Mouse (Mus musculus) forebrain, embryonic 11.5 days (tissue): ENCODE measurements around the gene Eif4h. TPM values are rescaled to one million over a fixed set of nuclear protein-coding genes. Genes with fewer than 3 reads are reported as not detected.

Experiments
- ATAC-seq: fragments of 200-750 bp; cut with Nextera tagmentation; replicated peaks from 2 replicates; pipeline ENCODE4 v1.8.0; 2017; ENCODE audit warnings: moderate TSS enrichment; ENCODE audit not compliant: low FRiP score
- DNase-seq: peaks from one replicate; pipeline ENCODE4 v3.0.0-alpha.2; 2017; ENCODE audit warnings: low spot score
- H3K27ac ChIP-seq: fragments of 300-500 bp; sonication (generic); 2 replicates; pipeline ENCODE4 v1.5.1; 2014; ENCODE audit warnings: low read depth, low read length
- H3K27me3 ChIP-seq: fragments of 300-500 bp; sonication (generic); 2 replicates; pipeline ENCODE4 v1.6.1; 2014; ENCODE audit warnings: mild to moderate bottlenecking, low read length, mixed read lengths; ENCODE audit not compliant: control insufficient read depth, insufficient read depth
- H3K36me3 ChIP-seq: fragments of 300-500 bp; sonication (generic); 2 replicates; pipeline ENCODE4 v1.6.1; 2014; ENCODE audit warnings: mild to moderate bottlenecking, low read length, moderate library complexity, mixed read lengths; ENCODE audit not compliant: control insufficient read depth, insufficient read depth
- H3K4me1 ChIP-seq: fragments of 300-500 bp; sonication (generic); replicated peaks from 2 replicates; pipeline ENCODE4 v1.6.1; 2014; ENCODE audit warnings: low read length, mixed read lengths; ENCODE audit not compliant: control insufficient read depth, insufficient read depth
- H3K4me2 ChIP-seq: fragments of 300-500 bp; sonication (generic); 2 replicates; pipeline ENCODE4 v1.6.1; 2014; ENCODE audit warnings: low read depth, mild to moderate bottlenecking, low read length, moderate library complexity, mixed read lengths; ENCODE audit not compliant: severe bottlenecking
- H3K4me3 ChIP-seq: fragments of 300-500 bp; sonication (generic); 2 replicates; pipeline ENCODE4 v1.5.1; 2014; ENCODE audit warnings: low read depth, low read length
- H3K9ac ChIP-seq: fragments of 300-500 bp; sonication (generic); 2 replicates; pipeline ENCODE4 v1.6.1; 2014; ENCODE audit warnings: low read length
- H3K9me3 ChIP-seq: fragments of 300-500 bp; sonication (generic); 2 replicates; pipeline ENCODE4 v1.6.1; 2016; ENCODE audit warnings: low read length, mixed read lengths; ENCODE audit not compliant: control insufficient read depth
- WGBS: fragments of 180-500 bp; shearing (Covaris S2); extraction: QIAGEN DNeasy Blood & Tissue Kit; methylation state at CpG from one replicate; pipeline ENCODE4 v1.1.7; 2014; 5-methylcytosine and 5-hydroxymethylcytosine counted together
- polyA plus RNA-seq: library from polyadenylated mRNA; unstranded; fragments of >200 nt; fragmentation: Nextera tagmentation; extraction: Ambion mirVana; gene quantifications from 2 replicates; pipeline ENCODE4 v1.2.1, GENCODE M21; 2014

Gene Eif4h
- polyA plus RNA-seq, 1 experiment from 2014 or later, result 493 TPM

DNA sequence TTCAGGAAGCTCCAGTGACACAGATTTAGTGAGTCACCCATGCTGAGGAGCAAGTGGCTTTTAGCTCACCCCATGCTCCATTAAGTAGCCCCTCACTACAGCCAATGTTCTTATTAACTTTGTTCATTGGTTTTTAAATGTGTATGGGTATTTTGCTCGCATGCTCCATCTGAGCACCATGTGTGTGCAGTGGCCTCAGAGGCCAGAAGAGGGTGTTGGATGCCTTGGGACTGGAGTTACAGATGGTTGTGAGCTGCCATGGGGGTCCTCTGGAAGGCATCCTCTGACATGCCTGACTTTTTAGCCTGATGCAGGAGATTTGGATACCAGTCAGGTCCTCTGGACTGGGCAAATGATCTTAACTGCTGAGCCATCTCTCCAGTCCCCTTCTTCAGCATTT, 4.8 kb upstream of the Eif4h start:
- WGBS, result 74% methylated on average over 1 of the region's 1 CpGs
- H3K4me3 ChIP-seq, result no peak overlapping the region
- no peak overlapping the region for H3K27ac ChIP-seq
- ATAC-seq (no peak), DNase-seq (no peak)
- H3K4me1 ChIP-seq, result peaks cover 3% of the 10 kb centered on the region; the same call in 1 of the 2 replicates
- no peaks in the 10 kb centered on the region for H3K27me3 ChIP-seq
- no peaks in the 10 kb centered on the region for H3K9me3 ChIP-seq
- H3K9ac ChIP-seq, result no peak overlapping the region
- no peak overlapping the region for H3K4me2 ChIP-seq
- H3K36me3 ChIP-seq, result no peaks in the 10 kb centered on the region

DNA sequence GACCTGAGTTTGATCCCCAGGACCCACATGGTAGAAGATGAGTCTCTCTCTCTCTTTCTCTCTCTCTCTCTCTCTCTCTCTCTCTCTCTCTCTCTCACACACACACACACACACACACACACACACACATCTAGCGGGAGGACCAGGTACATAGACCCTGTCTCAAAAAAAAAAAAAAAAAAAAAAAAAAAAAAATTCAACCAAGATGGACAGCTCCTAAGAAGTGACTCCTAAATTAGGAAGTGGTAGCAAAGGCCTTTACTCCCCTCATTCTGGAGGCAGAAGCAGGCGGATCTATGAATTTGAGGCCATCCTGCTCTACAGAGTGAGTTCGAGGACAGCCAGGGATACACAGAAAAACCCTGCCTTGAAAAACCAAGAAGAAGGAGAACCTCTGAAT, 1.1 kb upstream of the Eif4h start:
- Histone ChIP-seq H3K4me1 (peaks cover 6% of the 10 kb centered on the region), H3K4me3 (no peak overlapping the region), H3K9me3 (no peaks in the 10 kb centered on the region), H3K27me3 (no peaks in the 10 kb centered on the region), H3K4me2 (no peak overlapping the region), H3K36me3 (no peaks in the 10 kb centered on the region; the same call in 1 of the 2 replicates), H3K9ac (no peak overlapping the region), H3K27ac (no peak overlapping the region)
- 86% methylated on average over 3 of the region's 3 CpGs for WGBS
- no peak for DNase-seq
- ATAC-seq, result no peak

DNA sequence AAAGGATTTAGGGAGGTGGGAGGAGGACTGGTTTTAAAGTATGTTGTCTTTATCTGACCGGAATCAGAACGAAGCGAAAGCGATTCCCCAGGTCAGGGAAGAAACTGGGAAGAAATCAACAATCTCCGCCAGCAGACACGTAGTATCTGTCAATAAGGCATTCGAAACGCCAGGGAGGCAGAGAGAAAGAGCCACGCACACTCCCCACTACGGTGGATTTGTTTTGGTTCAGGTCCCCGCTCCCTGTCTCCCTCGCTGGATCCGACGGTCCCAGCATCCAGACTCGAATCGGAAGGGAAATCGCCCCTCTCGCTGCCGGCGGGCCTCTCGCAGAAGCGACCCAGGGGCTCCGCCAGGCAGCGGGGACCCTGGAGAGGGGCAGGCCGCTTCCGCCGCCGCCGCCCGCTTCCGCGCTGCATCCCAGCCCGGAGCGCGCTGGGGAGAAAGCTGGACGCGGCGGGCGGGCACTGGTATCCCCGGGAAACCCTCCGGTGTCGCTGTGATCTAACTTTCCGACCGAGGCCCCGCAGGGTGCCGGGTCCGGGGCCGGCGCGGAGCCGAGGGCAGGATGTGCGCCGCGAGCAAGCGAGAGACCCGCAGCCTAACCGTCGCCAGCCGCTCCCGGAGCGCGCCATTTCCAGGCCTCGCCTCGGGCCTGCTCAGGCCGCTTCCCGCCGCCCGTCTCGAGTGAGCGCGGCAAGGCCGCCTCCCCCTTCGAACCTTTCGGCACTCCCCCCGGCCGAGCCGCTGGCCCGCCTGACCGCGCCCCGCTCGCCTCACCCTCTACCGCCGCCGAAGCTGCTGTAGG, 625 bp downstream of the Eif4h start:
- under 1% methylated on average over 83 of the region's 85 CpGs for WGBS
- Histone ChIP-seq H3K9me3 (no peaks in the 10 kb centered on the region), H3K27me3 (no peaks in the 10 kb centered on the region), H3K4me1 (peaks cover 6% of the 10 kb centered on the region), H3K36me3 (no peaks in the 10 kb centered on the region; the same call in 1 of the 2 replicates), H3K4me3 (peak overlapping the region; percentile 99), H3K27ac (peak overlapping the region; percentile 85), H3K4me2 (peak overlapping the region; percentile 87), H3K9ac (peak overlapping the region; percentile 99)
- ATAC-seq, result peak; percentile 73
- no peak for DNase-seq

DNA sequence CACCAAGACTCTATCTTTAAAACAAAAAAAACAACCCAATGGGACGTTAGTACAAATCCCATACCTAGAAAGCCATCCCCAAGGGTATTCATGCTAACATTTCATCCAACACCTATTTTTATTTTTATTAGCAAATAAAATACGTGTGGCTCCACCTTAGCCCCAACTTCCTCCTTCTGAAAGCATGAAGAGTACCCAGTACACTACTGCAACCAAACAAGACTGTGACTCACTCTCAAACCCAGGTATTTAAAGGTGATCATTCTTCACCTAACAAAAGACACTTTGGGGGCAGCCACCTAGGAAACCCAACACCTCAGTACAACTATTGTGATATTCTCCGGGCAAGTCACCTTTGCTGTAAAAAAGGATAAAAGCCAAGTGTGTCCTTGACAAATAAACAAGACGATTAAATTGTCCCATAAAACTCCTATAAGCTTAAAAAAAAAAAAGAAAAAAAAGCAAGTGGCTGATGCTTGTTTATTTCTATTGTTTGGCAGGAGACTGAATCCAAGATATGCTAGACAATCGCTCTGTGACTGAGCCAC, 1.4 kb downstream of the Eif4h start:
- ATAC-seq, result no peak
- Histone ChIP-seq H3K36me3 (no peaks in the 10 kb centered on the region; the same call in 1 of the 2 replicates), H3K4me2 (peak overlapping the region; percentile 87), H3K4me3 (peak overlapping the region; percentile 99), H3K4me1 (peaks cover 6% of the 10 kb centered on the region), H3K9me3 (no peaks in the 10 kb centered on the region), H3K27ac (no peak overlapping the region), H3K27me3 (no peaks in the 10 kb centered on the region), H3K9ac (peak overlapping the region; percentile 99)
- WGBS, result 39% methylated on average over 5 of the region's 5 CpGs
- no peak for DNase-seq

DNA sequence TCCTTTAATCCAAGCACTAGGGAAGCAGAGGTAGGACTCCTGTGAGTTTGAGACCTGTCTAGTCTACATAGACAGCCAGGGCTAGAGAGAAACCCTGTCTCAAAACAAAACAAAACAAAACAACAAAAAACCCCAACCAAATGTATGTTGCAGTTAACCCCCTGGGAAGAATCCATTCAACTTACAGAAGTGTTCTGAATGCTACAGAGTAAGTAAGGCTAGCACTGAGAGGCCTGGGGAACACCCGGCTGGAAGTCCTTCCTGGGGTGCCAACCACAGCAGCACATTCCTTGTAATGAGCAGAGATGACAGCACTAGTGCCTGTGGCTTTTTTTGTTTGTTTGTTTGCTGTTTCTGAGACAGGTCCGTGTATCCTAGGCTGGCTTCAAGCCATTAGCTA, 6.4 kb downstream of the Eif4h start:
- Histone ChIP-seq H3K4me2 (no peak overlapping the region), H3K4me1 (peaks cover 3% of the 10 kb centered on the region), H3K4me3 (no peak overlapping the region), H3K9ac (no peak overlapping the region), H3K36me3 (no peaks in the 10 kb centered on the region; the same call in 1 of the 2 replicates), H3K9me3 (no peaks in the 10 kb centered on the region), H3K27me3 (no peaks in the 10 kb centered on the region), H3K27ac (no peak overlapping the region)
- DNase-seq, result no peak
- 73% methylated on average over 2 of the region's 2 CpGs for WGBS
- ATAC-seq, result no peak

DNA sequence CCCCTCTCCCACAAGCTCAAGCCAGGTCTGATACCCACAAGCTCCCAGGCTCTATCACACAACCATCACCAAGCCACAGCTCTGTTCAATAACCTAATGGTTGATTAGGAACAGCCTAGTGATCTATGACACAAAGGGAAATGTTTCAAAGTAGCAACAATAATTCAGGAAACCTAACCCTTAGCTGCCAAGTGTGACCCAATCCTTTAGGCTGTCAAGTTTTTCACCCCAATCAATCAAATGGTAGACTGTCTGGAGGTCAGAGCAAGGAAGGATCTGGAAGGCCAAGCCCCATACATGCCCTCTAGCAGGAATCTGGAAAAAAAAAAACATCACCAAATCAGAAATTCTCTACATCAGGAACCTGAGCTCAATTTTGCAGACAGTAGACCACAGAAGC, 8.5 kb downstream of the Eif4h start:
- no peaks in the 10 kb centered on the region for H3K9me3 ChIP-seq
- no peak overlapping the region for H3K27ac ChIP-seq
- no peak overlapping the region for H3K4me2 ChIP-seq
- no peak for DNase-seq
- H3K4me1 ChIP-seq, result no peaks in the 10 kb centered on the region
- H3K36me3 ChIP-seq, result peaks cover under 1% of the 10 kb centered on the region; the same call in 1 of the 2 replicates
- no peak overlapping the region for H3K9ac ChIP-seq
- H3K4me3 ChIP-seq, result no peak overlapping the region
- no peaks in the 10 kb centered on the region for H3K27me3 ChIP-seq
- ATAC-seq, result no peak

DNA sequence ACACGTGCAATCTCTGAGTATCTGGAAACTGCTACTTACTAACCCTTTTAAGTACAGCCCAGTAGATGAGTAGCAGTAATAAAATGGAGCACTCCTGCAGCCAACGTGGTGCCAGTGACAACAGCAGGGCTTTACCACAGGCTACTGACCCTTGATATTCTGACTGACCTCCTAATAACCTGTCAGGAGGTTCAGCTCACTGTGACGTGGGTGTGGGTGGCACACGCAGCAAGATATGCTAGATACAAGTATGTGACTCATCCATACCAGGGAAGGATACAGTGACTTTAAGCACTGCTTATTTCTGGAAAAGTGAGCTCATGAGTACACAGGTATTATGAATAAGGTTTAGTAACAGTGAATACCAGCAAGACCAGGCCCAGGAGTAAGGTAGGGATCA, 9.8 kb downstream of the Eif4h start:
- Histone ChIP-seq H3K9ac (no peak overlapping the region), H3K4me3 (no peak overlapping the region), H3K4me1 (no peaks in the 10 kb centered on the region), H3K9me3 (no peaks in the 10 kb centered on the region), H3K36me3 (peaks cover 13% of the 10 kb centered on the region), H3K27me3 (no peaks in the 10 kb centered on the region), H3K27ac (no peak overlapping the region), H3K4me2 (no peak overlapping the region)
- 83% methylated on average over 4 of the region's 4 CpGs for WGBS
- ATAC-seq (no peak), DNase-seq (no peak)

DNA sequence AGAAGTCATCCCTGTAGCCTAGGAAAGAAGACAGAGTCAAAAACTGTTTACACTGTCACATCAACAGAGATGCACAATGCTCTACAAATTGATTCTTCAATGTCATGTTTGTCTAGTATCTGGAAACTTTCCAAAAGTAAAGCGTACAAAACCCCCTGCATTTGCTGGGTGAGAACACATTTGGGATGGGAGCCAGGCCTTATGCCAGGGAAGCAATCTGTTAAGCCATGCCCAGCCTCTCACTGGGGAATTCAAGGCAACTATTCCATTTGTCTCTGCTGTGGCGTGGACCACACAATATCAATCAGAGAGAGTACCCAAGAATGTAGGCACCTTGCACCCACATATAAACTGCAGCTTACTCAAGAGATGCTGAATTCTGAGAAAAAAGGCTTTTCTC, 17.2 kb downstream of the Eif4h start:
- ATAC-seq (no peak), DNase-seq (no peak)
- Histone ChIP-seq H3K4me1 (no peaks in the 10 kb centered on the region), H3K27ac (no peak overlapping the region), H3K27me3 (no peaks in the 10 kb centered on the region), H3K36me3 (peaks cover 48% of the 10 kb centered on the region), H3K9me3 (no peaks in the 10 kb centered on the region), H3K4me2 (no peak overlapping the region), H3K9ac (no peak overlapping the region), H3K4me3 (no peak overlapping the region)
- WGBS, result 91% methylated on average over 2 of the region's 2 CpGs
